ENCODE assay signal across 8 mouse cellular contexts in genomic region chr4:120855360-120856060, GRCm38 (mm10). TPM values are rescaled to one million over a fixed set of nuclear protein-coding genes. Genes with fewer than 3 reads are reported as not detected.
DNase-seq lines count a peak whose midpoint lies in the region; ATAC-seq and TF ChIP-seq lines count a peak whose summit lies in the region.

No protein-coding gene starts in this region.

- no peak for ATAC-seq in kidney, postnatal 0 days (replicated peaks; ENCODE audit: low FRiP score, low read depth)
- no peak for ATAC-seq in intestine, embryonic 15.5 days
- 0 out of 2 replicates have a peak, but pooled peaks have one; percentile 1 for ATAC-seq in midbrain, postnatal 0 days (ENCODE audit: low FRiP score)
- no peak for ATAC-seq in erythroid progenitor cell, adult 5-6 weeks (replicated peaks; ENCODE audit: low FRiP score, poor library complexity, severe bottlenecking)

- 23% methylated on average over 7 of the region's 7 CpGs for WGBS in kidney, postnatal 0 days
- 13% methylated on average over 7 of the region's 7 CpGs for WGBS in forebrain, embryonic 10.5 days
- 29% methylated on average over 7 of the region's 7 CpGs for WGBS in intestine, embryonic 15.5 days
- WGBS in midbrain, postnatal 0 days: 12% methylated on average over 7 of the region's 7 CpGs

- no peak overlapping the region for H3K9ac ChIP-seq in kidney, postnatal 0 days (ENCODE audit: low read depth, low read length)
- no peak overlapping the region for H3K9ac ChIP-seq in intestine, embryonic 15.5 days
- peak overlapping the region; percentile 92 for H3K9ac ChIP-seq in midbrain, postnatal 0 days (replicated peaks; ENCODE audit: low read length, poor library complexity, severe bottlenecking)

- no peaks in the 10 kb centered on the region for H3K36me3 ChIP-seq in kidney, postnatal 0 days (ENCODE audit: insufficient read depth, low read length)
- H3K36me3 ChIP-seq in forebrain, embryonic 10.5 days (replicated peaks): no peaks in the 10 kb centered on the region
- H3K36me3 ChIP-seq in intestine, embryonic 15.5 days: no peaks in the 10 kb centered on the region
- 0 out of 2 replicates have a peak, but pooled peaks cover 1% of the 10 kb centered on the region for H3K36me3 ChIP-seq in midbrain, postnatal 0 days (ENCODE audit: insufficient read depth, low read length)

- H3K9me3 ChIP-seq in kidney, postnatal 0 days (replicated peaks; ENCODE audit: low read length): no peaks in the 10 kb centered on the region
- H3K9me3 ChIP-seq in forebrain, embryonic 10.5 days: no peaks in the 10 kb centered on the region; the same call in 1 of the 2 replicates
- H3K9me3 ChIP-seq in intestine, embryonic 15.5 days: no peaks in the 10 kb centered on the region
- H3K9me3 ChIP-seq in midbrain, postnatal 0 days (ENCODE audit: low read length): no peaks in the 10 kb centered on the region

- no peaks in the 10 kb centered on the region; the same call in 1 of the 2 replicates for H3K27me3 ChIP-seq in kidney, postnatal 0 days (ENCODE audit: insufficient read depth, low read length)
- peaks cover 63% of the 10 kb centered on the region for H3K27me3 ChIP-seq in forebrain, embryonic 10.5 days (ENCODE audit: poor library complexity, severe bottlenecking)
- H3K27me3 ChIP-seq in intestine, embryonic 15.5 days (replicated peaks): peaks cover 15% of the 10 kb centered on the region
- H3K27me3 ChIP-seq in midbrain, postnatal 0 days (ENCODE audit: insufficient read depth, low read length): no peaks in the 10 kb centered on the region

- H3K4me3 ChIP-seq in kidney, postnatal 0 days (replicated peaks; ENCODE audit: low read depth, low read length): 0 out of 2 replicates have a peak overlapping the region, but pooled peaks have one; percentile 53
- peak overlapping the region; percentile 82 for H3K4me3 ChIP-seq in forebrain, embryonic 10.5 days
- H3K4me3 ChIP-seq in intestine, embryonic 15.5 days (replicated peaks): peak overlapping the region; percentile 54; the same call in 1 of the 2 replicates
- peak overlapping the region; percentile 86 for H3K4me3 ChIP-seq in midbrain, postnatal 0 days (ENCODE audit: low read depth, low read length)

- no peaks in the 10 kb centered on the region for H3K4me1 ChIP-seq in kidney, postnatal 0 days (replicated peaks; ENCODE audit: insufficient read depth, low read length)
- peaks cover 28% of the 10 kb centered on the region for H3K4me1 ChIP-seq in forebrain, embryonic 10.5 days
- H3K4me1 ChIP-seq in intestine, embryonic 15.5 days (replicated peaks): no peaks in the 10 kb centered on the region
- H3K4me1 ChIP-seq in midbrain, postnatal 0 days (ENCODE audit: insufficient read depth, low read length): peaks cover 16% of the 10 kb centered on the region

- peak overlapping the region; percentile 94 for H3K4me2 ChIP-seq in kidney, postnatal 0 days (ENCODE audit: low read length)
- peak overlapping the region; percentile 92 for H3K4me2 ChIP-seq in intestine, embryonic 15.5 days (replicated peaks)
- peak overlapping the region; percentile 65 for H3K4me2 ChIP-seq in midbrain, postnatal 0 days (ENCODE audit: low read depth, low read length, poor library complexity, severe bottlenecking)

- no peak overlapping the region for H3K27ac ChIP-seq in kidney, postnatal 0 days
- H3K27ac ChIP-seq in forebrain, embryonic 10.5 days: peak overlapping the region; percentile 83
- H3K27ac ChIP-seq in intestine, embryonic 15.5 days: no peak overlapping the region
- peak overlapping the region; percentile 80 for H3K27ac ChIP-seq in midbrain, postnatal 0 days (ENCODE audit: low read depth, low read length)

- TF ChIP-seq CTCF in kidney, postnatal 0 days (IDR thresholded peaks at IDR 0.05; ENCODE audit: low read depth): no peak
- TF ChIP-seq CTCF in midbrain, postnatal 0 days (IDR thresholded peaks at IDR 0.05): no peak

- no peak for DNase-seq in kidney, postnatal 0 days (ENCODE audit: low spot score)
- no peak for DNase-seq in kidney, postnatal 4 days
- DNase-seq in forebrain, embryonic 10.5 days (ENCODE audit: extremely low spot score, low spot score): no peak
- peak; percentile 21 for DNase-seq in midbrain, postnatal 0 days (ENCODE audit: low spot score)
- DNase-seq in urinary bladder, postnatal 36 days (ENCODE audit: low spot score in 2 of 2): no peak
- no peak for DNase-seq in embryo, embryonic 10 days (ENCODE audit: low spot score)

RNA-seq across cellular contexts. Expression of gene Rims3, which starts 0.9 kb away (rescaled TPM):
- 0.21 and 0.22 TPM in 2 replicates for polyA plus RNA-seq in kidney, postnatal 0 days (2015; fragmentation: Nextera tagmentation; extraction: Ambion mirVana)
- 3.1 and 3.8 TPM in 2 replicates for polyA plus RNA-seq in forebrain, embryonic 10.5 days (2016; fragmentation: Nextera tagmentation; extraction: Ambion mirVana)
- polyA plus RNA-seq in intestine, embryonic 15.5 days (2015; fragmentation: Nextera tagmentation; extraction: Ambion mirVana): 1.3 and 1.4 TPM in 2 replicates
- total RNA-seq in midbrain, postnatal 0 days (2014; rRNA removed): 131 and 140 TPM in 2 replicates
- polyA plus RNA-seq in midbrain, postnatal 0 days (2015; fragmentation: Nextera tagmentation; extraction: Ambion mirVana): 34.6 and 37.1 TPM in 2 replicates
- total RNA-seq in erythroid progenitor cell, adult 5-6 weeks (2015; ENCODE audit: low replicate concordance): 1.7 and 5.0 TPM in 2 replicates
- 2.1 TPM in 1 of 2 replicates, not detected in the other for total RNA-seq in erythroid progenitor cell, adult 5-6 weeks (2017; ENCODE audit: low replicate concordance)

RNA-seq across cellular contexts. Expression of gene Nfyc, which starts 24.1 kb away (rescaled TPM):
- 107 and 108 TPM in 2 replicates for polyA plus RNA-seq in kidney, postnatal 0 days (2015; fragmentation: Nextera tagmentation; extraction: Ambion mirVana)
- polyA plus RNA-seq in forebrain, embryonic 10.5 days (2016; fragmentation: Nextera tagmentation; extraction: Ambion mirVana): 128 and 131 TPM in 2 replicates
- 77.8 and 86.2 TPM in 2 replicates for polyA plus RNA-seq in intestine, embryonic 15.5 days (2015; fragmentation: Nextera tagmentation; extraction: Ambion mirVana)
- total RNA-seq in midbrain, postnatal 0 days (2014; rRNA removed): 85.1 and 87.8 TPM in 2 replicates
- 60.5 and 65.8 TPM in 2 replicates for polyA plus RNA-seq in midbrain, postnatal 0 days (2015; fragmentation: Nextera tagmentation; extraction: Ambion mirVana)
- total RNA-seq in erythroid progenitor cell, adult 5-6 weeks (2015; ENCODE audit: low replicate concordance): 76.4 and 87.2 TPM in 2 replicates
- 50.5 and 102 TPM in 2 replicates for total RNA-seq in erythroid progenitor cell, adult 5-6 weeks (2017; ENCODE audit: low replicate concordance)

Comparison
In these comparisons a context has a peak if more than half of its experiments do, and no peak if none do; other contexts are left out.
1. H3K27ac ChIP-seq: peak in forebrain, embryonic 10.5 days (single experiment) and midbrain, postnatal 0 days (single experiment); none in kidney, postnatal 0 days (single experiment) and intestine, embryonic 15.5 days (single experiment).
2. Peak in every context shown above with its lines, with median percentiles within 50 percentile points of each other: H3K4me2 ChIP-seq and H3K4me3 ChIP-seq.